Mouse (Mus musculus): ENCODE measurements around the gene Ttc9c.
A peak's percentile ranks its signal among the peaks of the same experiment; 100 is the strongest.

- TF ChIP-seq CTCF (IDR thresholded peaks at IDR 0.05; ENCODE audit: low read depth) (peak; percentile 40), EP300 (IDR thresholded peaks at IDR 0.05; ENCODE audit: low read depth) (no peak)
These were observed 48.4 kb downstream of the Ttc9c start, which contains the start of gene Tmem223 for GRCm38 (mm10) chr19:8770567-8771270.
